Mouse (Mus musculus) G1E (cell line): ENCODE results near the gene Hspa2.

Experiments
- CTCF ChIP-seq: IDR thresholded peaks from 2 replicates; pipeline ENCODE4 v1.5.1; 2012; ENCODE audit warnings: low read depth, low read length, inconsistent platforms, mixed read lengths
- GATA1 ChIP-seq: IDR thresholded peaks from 2 replicates; pipeline ENCODE4 v1.6.1; 2012; ENCODE audit warnings: borderline replicate concordance, low read length, inconsistent platforms, mixed read lengths
- GATA2 ChIP-seq: IDR thresholded peaks from 2 replicates; pipeline ENCODE4 v1.6.1; 2012; ENCODE audit warnings: low read depth, low read length, inconsistent platforms, borderline replicate concordance
- POLR2AphosphoS5 ChIP-seq: IDR thresholded peaks from 2 replicates; pipeline ENCODE4 v1.6.1; 2012; ENCODE audit warnings: low read depth, low read length, inconsistent platforms; ENCODE audit not compliant: insufficient replicate concordance

GRCm38 (mm10) chr12:76368201-76368789, 35.7 kb upstream of the Hspa2 start:
- TF ChIP-seq GATA1 (no peak), CTCF (no peak), POLR2AphosphoS5 (no peak), GATA2 (no peak)
